Mouse (Mus musculus): ENCODE data around the gene Prrt1. TPM values are rescaled to one million over a fixed set of nuclear protein-coding genes. Genes with fewer than 3 reads are reported as not detected.

Prrt1 gene
- polyA plus RNA-seq, 1 experiment, result not detected

DNA sequence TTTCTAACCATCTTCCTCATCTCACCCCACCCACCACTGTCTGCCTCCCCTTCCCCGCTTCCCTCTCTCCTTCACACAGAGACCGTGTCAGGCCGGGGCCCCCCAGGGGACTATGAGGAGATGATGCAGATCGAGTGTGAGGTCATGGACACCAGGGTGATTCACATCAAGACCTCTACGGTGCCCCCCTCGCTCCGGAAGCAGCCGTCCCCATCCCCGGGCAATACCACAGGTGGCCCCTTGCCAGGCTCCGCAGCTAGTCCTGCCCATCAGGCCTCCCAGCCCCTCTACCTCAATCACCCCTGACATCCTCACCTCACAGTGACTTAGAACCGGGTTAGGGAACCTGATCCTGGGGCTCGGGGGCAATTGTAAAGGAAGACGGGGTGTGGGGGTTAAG, 25.1 kb downstream of the Prrt1 start:
- no peak overlapping the region for H3K4me3 ChIP-seq (replicated peaks)
- peaks cover 69% of the 10 kb centered on the region for H3K36me3 ChIP-seq (replicated peaks; ENCODE audit: low read length)
- H3K9me3 ChIP-seq, result no peaks in the 10 kb centered on the region
- H3K4me1 ChIP-seq, result peaks cover 56% of the 10 kb centered on the region
- peaks cover 17% of the 10 kb centered on the region for H3K27me3 ChIP-seq (replicated peaks)
- TF ChIP-seq FLI1 (IDR thresholded peaks at IDR 0.05; ENCODE audit: low read length) (no peak), GATA1 (IDR thresholded peaks at IDR 0.05; ENCODE audit: borderline replicate concordance, low read length) (no peak)

DNA sequence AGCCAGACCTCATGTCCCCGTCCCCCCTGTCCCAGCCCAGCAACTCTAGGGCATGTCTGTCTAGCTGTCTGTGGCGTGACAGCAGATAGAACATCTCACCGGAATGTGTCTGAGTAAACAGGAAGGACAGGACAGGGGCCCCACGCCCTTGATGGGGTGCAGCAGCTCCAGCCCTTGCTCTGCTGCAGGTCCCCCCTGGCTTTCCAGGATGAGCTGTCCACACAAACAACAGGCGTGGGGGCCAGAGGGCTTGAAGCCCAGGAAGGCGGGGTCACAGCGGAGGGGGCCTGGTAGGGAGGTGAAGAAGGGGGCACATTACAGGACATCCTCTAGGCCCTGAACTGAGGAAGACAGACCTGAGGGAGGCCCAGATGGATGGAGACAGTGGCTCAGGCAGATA, 25.8 kb downstream of the Prrt1 start:
- TF ChIP-seq GATA1 (IDR thresholded peaks at IDR 0.05; ENCODE audit: borderline replicate concordance, low read length), result no peak
- no peak for TF ChIP-seq FLI1 (IDR thresholded peaks at IDR 0.05; ENCODE audit: low read length)
- H3K9me3 ChIP-seq, result no peaks in the 10 kb centered on the region
- peaks cover 24% of the 10 kb centered on the region for H3K27me3 ChIP-seq (replicated peaks)
- peaks cover 62% of the 10 kb centered on the region for H3K4me1 ChIP-seq
- no peak overlapping the region for H3K4me3 ChIP-seq (replicated peaks)
- peaks cover 62% of the 10 kb centered on the region for H3K36me3 ChIP-seq (replicated peaks; ENCODE audit: low read length)

DNA sequence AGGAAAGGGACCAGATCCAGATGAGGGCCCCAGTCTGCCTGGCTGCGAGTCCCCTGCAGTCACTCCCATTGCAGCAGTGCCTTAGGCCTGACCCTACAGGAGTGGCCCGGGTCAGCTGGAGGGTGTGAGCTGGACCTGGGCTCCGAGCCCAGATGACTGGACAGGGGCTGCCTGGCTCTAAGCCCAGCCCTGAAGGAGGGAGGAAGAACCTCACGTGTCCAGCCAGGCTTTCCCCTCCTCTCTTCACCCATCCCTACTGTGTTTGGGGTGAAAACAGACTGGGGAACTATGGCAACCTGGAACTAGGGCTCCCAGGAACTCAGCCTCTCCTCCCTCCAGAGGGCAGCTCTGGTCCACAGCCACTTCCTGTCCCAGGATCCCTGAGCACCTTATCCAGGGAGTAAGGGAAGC, 26.3 kb downstream of the Prrt1 start:
- H3K4me1 ChIP-seq, result peaks cover 65% of the 10 kb centered on the region
- H3K27me3 ChIP-seq (replicated peaks), result peaks cover 28% of the 10 kb centered on the region
- peaks cover 57% of the 10 kb centered on the region for H3K36me3 ChIP-seq (replicated peaks; ENCODE audit: low read length)
- no peaks in the 10 kb centered on the region for H3K9me3 ChIP-seq
- TF ChIP-seq FLI1 (IDR thresholded peaks at IDR 0.05; ENCODE audit: low read length) (no peak), GATA1 (IDR thresholded peaks at IDR 0.05; ENCODE audit: borderline replicate concordance, low read length) (no peak)
- H3K4me3 ChIP-seq (replicated peaks), result no peak overlapping the region

DNA sequence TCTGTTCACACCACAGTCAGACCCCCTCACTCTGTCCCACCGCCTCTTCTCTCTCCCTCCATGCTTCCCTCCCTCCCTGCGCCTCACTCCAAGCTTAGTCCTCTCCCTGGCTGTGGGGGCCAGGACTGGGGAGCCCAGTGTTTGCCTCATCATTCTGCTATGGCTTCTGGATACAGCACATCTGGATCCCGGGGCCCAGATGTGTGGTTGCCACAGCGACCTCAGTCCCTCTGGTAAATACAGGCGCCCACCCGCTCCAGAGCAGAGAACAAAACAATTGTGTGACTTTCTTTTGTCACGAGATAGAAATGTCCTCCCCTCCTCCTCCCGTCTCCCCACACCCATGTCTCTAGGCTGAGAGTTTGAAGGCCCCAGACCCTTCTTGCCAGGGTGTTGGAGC, 27.3 kb downstream of the Prrt1 start:
- no peak for TF ChIP-seq FLI1 (IDR thresholded peaks at IDR 0.05; ENCODE audit: low read length)
- TF ChIP-seq GATA1 (IDR thresholded peaks at IDR 0.05; ENCODE audit: borderline replicate concordance, low read length), result no peak
- Histone ChIP-seq H3K4me1 (peaks cover 68% of the 10 kb centered on the region), H3K9me3 (no peaks in the 10 kb centered on the region), H3K36me3 (replicated peaks; ENCODE audit: low read length) (peaks cover 47% of the 10 kb centered on the region), H3K4me3 (replicated peaks) (no peak overlapping the region), H3K27me3 (replicated peaks) (peaks cover 39% of the 10 kb centered on the region)

DNA sequence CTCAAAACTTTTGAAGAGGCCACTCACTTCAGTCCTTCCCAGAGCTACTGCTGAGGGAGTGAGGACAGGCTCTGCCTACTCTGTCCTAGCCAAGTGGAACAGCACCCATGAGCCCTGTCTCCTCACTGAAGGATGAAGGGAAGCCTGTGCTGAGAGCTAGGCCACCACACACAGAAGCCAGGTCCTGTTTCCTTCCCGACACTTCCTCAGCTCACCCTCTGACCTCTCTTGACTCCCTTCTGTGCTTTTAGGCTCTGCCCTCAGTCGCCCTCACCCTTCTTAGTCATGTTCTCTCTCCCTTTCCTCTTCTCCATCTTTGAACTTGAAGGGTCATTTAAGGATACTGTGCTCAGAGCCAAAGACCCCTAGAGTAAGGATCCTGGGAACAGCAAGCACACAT, 27.9 kb downstream of the Prrt1 start:
- Histone ChIP-seq H3K36me3 (replicated peaks; ENCODE audit: low read length) (peaks cover 41% of the 10 kb centered on the region), H3K4me1 (peaks cover 69% of the 10 kb centered on the region), H3K9me3 (no peaks in the 10 kb centered on the region), H3K27me3 (replicated peaks) (peaks cover 40% of the 10 kb centered on the region), H3K4me3 (replicated peaks) (no peak overlapping the region)
- TF ChIP-seq FLI1 (IDR thresholded peaks at IDR 0.05; ENCODE audit: low read length), result no peak
- TF ChIP-seq GATA1 (IDR thresholded peaks at IDR 0.05; ENCODE audit: borderline replicate concordance, low read length), result no peak

DNA sequence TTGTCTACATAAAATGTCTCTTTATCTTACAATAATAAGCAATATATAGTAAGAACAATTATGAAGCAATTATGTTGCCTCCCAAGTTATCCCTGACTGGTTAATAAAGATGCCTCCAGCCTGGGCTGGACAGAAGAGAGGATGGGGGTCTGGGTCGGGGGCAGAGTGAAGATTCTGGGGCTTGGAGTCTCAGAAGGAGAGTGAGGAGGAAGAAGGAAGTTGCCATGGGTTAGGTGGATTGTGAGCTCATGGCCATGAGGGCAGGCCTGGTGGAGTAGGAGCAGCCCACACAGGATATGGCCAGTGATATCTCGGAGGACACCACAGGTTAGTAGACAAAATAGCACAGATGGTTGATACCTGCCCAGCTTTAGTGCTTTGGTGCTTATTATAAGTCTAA, 28.8 kb downstream of the Prrt1 start:
- Histone ChIP-seq H3K9me3 (no peaks in the 10 kb centered on the region), H3K4me1 (peaks cover 69% of the 10 kb centered on the region), H3K27me3 (replicated peaks) (peaks cover 48% of the 10 kb centered on the region), H3K36me3 (replicated peaks; ENCODE audit: low read length) (peaks cover 32% of the 10 kb centered on the region), H3K4me3 (replicated peaks) (no peak overlapping the region)
- TF ChIP-seq FLI1 (IDR thresholded peaks at IDR 0.05; ENCODE audit: low read length) (no peak), GATA1 (IDR thresholded peaks at IDR 0.05; ENCODE audit: borderline replicate concordance, low read length) (no peak)

DNA sequence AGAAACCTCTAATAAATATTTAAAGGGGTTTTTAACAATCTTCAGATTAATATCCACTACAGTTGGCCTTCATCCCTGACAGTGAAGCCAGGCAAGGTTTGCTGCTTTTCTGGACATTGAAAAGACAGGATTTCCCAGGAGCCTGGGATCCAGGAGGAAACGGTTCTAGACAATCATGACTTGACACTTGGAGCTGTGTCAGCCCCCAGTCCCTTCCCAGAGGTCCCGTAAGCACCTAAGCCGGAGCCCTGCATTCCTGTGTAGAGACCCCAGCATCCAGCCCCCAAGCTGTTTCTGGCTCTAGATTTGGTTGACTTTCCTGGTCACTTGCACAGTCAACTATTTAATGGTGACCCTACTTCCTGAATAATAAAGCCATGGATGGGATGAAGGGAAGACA, 29.3 kb downstream of the Prrt1 start:
- no peak overlapping the region for H3K4me3 ChIP-seq (replicated peaks)
- no peak for TF ChIP-seq FLI1 (IDR thresholded peaks at IDR 0.05; ENCODE audit: low read length)
- no peak for TF ChIP-seq GATA1 (IDR thresholded peaks at IDR 0.05; ENCODE audit: borderline replicate concordance, low read length)
- peaks cover 27% of the 10 kb centered on the region for H3K36me3 ChIP-seq (replicated peaks; ENCODE audit: low read length)
- H3K27me3 ChIP-seq (replicated peaks), result peaks cover 52% of the 10 kb centered on the region
- no peaks in the 10 kb centered on the region for H3K9me3 ChIP-seq
- peaks cover 69% of the 10 kb centered on the region for H3K4me1 ChIP-seq

DNA sequence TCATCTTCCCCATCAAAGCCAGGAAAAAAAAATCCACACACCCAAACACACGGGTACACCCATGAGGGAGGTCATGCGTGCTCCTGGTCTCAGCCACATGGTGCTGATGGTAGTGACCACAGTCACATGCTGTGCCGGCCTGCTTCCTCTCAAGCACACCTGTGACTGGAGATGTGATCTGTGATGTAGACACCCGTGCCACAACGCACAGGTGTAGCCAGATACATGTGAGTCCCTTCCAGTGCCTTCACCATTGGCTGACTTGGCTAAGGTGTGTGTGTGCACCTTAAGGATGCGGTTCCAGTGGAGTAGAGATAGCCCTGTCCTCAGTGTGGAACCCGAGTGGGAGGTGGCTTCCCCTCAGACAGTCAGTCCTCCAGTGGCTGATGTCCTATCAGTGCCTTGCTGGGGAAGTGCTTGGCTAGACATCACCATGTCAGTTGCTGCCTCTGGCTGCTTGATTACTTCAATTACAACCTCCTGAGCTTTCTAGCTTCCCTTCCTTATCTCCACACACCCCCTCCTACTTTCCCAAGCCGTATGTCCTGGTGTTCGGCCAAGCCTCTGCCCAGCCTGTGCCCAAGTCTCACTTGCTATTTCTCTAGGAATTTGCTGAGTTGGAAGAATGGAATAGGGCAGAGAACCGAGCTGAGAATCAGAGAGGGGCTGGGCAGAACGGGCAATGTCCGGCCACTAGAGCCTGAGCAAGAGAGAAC, 30.0 kb downstream of the Prrt1 start:
- Histone ChIP-seq H3K9me3 (no peaks in the 10 kb centered on the region), H3K4me3 (replicated peaks) (peak overlapping the region; percentile 50), H3K36me3 (replicated peaks; ENCODE audit: low read length) (peaks cover 20% of the 10 kb centered on the region), H3K27me3 (replicated peaks) (peaks cover 56% of the 10 kb centered on the region), H3K4me1 (peaks cover 65% of the 10 kb centered on the region)
- TF ChIP-seq FLI1 (IDR thresholded peaks at IDR 0.05; ENCODE audit: low read length) (no peak), GATA1 (IDR thresholded peaks at IDR 0.05; ENCODE audit: borderline replicate concordance, low read length) (no peak)

DNA sequence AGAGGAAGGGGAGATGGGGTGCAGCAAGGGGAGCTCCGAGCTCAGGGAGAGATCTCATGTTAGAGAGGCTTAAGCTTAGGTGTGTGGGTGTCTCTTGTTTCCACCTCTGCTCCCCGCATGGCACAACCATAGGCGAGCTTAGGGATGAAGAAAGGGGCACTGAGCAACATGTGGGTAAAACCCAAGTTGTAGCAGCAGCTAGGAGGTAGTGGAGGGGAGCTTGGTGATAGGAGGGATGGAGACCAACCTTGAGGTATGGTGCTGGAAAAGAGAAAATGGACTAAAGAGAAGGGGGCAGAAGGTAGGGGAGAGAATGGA, 30.5 kb downstream of the Prrt1 start:
- H3K4me3 ChIP-seq (replicated peaks), result no peak overlapping the region
- no peak for TF ChIP-seq GATA1 (IDR thresholded peaks at IDR 0.05; ENCODE audit: borderline replicate concordance, low read length)
- TF ChIP-seq FLI1 (IDR thresholded peaks at IDR 0.05; ENCODE audit: low read length), result no peak
- H3K4me1 ChIP-seq, result peaks cover 61% of the 10 kb centered on the region
- peaks cover 15% of the 10 kb centered on the region for H3K36me3 ChIP-seq (replicated peaks; ENCODE audit: low read length)
- H3K9me3 ChIP-seq, result no peaks in the 10 kb centered on the region
- H3K27me3 ChIP-seq (replicated peaks), result peaks cover 60% of the 10 kb centered on the region

DNA sequence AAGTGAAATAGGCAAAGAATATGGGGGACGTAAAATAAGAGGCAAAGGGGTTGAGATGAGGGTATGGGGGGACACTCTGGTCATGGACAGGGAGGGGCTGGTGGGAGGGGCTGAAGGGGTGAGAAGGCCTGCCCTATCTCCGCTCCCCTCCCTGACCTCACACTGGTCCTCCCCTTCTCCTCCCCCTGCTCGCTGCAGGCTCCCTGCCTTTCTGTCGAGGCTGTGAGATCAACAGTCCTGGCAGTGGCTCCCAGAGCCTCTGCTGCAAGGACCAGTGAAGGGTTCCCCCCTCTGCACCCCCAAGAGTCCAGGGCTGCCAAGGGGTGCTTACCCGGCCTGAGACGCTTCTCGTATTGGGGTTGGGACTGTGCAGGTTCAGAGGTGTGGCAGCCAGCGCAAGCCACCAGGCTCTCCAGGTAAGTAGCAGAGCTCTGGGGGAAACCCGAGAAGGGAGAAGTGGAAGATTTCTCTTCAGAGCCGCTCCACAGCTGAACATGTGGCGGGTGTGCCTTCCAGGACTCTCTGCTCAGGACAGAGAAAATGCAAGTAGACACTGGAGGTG, 31.0 kb downstream of the Prrt1 start:
- H3K4me1 ChIP-seq, result peaks cover 56% of the 10 kb centered on the region
- H3K36me3 ChIP-seq (replicated peaks; ENCODE audit: low read length), result peaks cover 10% of the 10 kb centered on the region
- peaks cover 65% of the 10 kb centered on the region for H3K27me3 ChIP-seq (replicated peaks)
- H3K9me3 ChIP-seq, result no peaks in the 10 kb centered on the region
- TF ChIP-seq GATA1 (IDR thresholded peaks at IDR 0.05; ENCODE audit: borderline replicate concordance, low read length) (no peak), FLI1 (IDR thresholded peaks at IDR 0.05; ENCODE audit: low read length) (no peak)
- H3K4me3 ChIP-seq (replicated peaks), result peak overlapping the region; percentile 54
